In genomic region chr7:97491157-97491556, GRCm38 (mm10) we compare ENCODE assay signal across 21 mouse cellular contexts. TPM values are rescaled to one million over a fixed set of nuclear protein-coding genes. Genes with fewer than 3 reads are reported as not detected.
DNase-seq lines count a peak whose midpoint lies in the region; ATAC-seq and TF ChIP-seq lines count a peak whose summit lies in the region.
"Had no signal": no experiment of that assay in that cellular context is flagged by ENCODE, and none has a peak within 500 bp of the region (broad histone marks: within the 10 kb centered on the region; RNA-seq: fewer than 3 reads in every experiment).

No protein-coding gene starts in this region.

- peak; percentile 74 for ATAC-seq in CD4-positive, CD25-positive, alpha-beta regulatory T cell, adult 4 months
- ATAC-seq: forebrain, embryonic 13.5 days; forebrain, postnatal 0 days had no signal

- peak; percentile 16 for DNase-seq in 416B (ENCODE audit: low read depth)
- DNase-seq in ES-E14 (ENCODE audit: low read depth, low spot score), result peak; percentile 27
- DNase-seq in left cerebral cortex, postnatal 14 days (ENCODE audit: low spot score in 2 of 2), result no peak
- DNase-seq in thymus, postnatal 36 days, result no peak
- DNase-seq in urinary bladder, postnatal 25 days (ENCODE audit: low spot score), result no peak
- DNase-seq in layer of hippocampus, adult 18-20 months (ENCODE audit: low spot score in 2 of 2), result no peak
- DNase-seq: adrenal gland, adult 8-10 months; adrenal gland, postnatal 36 days; cerebellum, adult 18-20 months; cerebellum, adult 9-11 months; cerebellum, postnatal 36 days; forebrain, postnatal 0 days; gastrocnemius, postnatal 36 days; heart, adult 11 months; heart, postnatal 36 days; kidney, adult 2 months had no signal

- H3K36me3 ChIP-seq in ES-E14 (ENCODE audit: control insufficient read depth, insufficient read depth, low read length, poor library complexity, severe bottlenecking), result peaks cover 2% of the 10 kb centered on the region

- intact Hi-C loops in left cerebral cortex, postnatal 14 days (cut with DNase I), result no loop called here

- H3K4me1 ChIP-seq in ES-E14 (ENCODE audit: control insufficient read depth in 2 of 2, insufficient read depth in 2 of 2, low read length in 2 of 2, poor library complexity in 1 of 2), result peaks cover 3% of the 10 kb centered on the region in 2 experiments; a peak in 2 of 4 replicates
- no peaks in the 10 kb centered on the region for H3K4me1 ChIP-seq in brown adipose tissue, adult 24 weeks (ENCODE audit: control insufficient read depth, insufficient read depth, insufficient read length, low read length)
- H3K4me1 ChIP-seq: forebrain, embryonic 13.5 days; hindbrain, embryonic 15.5 days had no signal

- peak overlapping the region in 1 of 2 experiments; percentile 19; a peak in 1 of 4 replicates for H3K4me3 ChIP-seq in ES-E14 (ENCODE audit: insufficient read depth in 1 of 2, low read depth in 1 of 2, low read length in 2 of 2, poor library complexity in 1 of 2, severe bottlenecking in 1 of 2)
- no peak overlapping the region for H3K4me3 ChIP-seq in brown adipose tissue, adult 24 weeks (ENCODE audit: insufficient read depth, low read depth, low read length)
- H3K4me3 ChIP-seq: forebrain, embryonic 13.5 days; heart, embryonic 13.5 days; hindbrain, embryonic 15.5 days had no signal

- peak overlapping the region; percentile 57; the same call in 1 of the 2 replicates for H3K9ac ChIP-seq in ES-E14 (ENCODE audit: insufficient read depth, low read depth, low read length, poor library complexity, severe bottlenecking)
- H3K9ac ChIP-seq: forebrain, embryonic 13.5 days; forebrain, postnatal 0 days; heart, embryonic 13.5 days; hindbrain, embryonic 15.5 days had no signal

- H3K9me3 ChIP-seq in ES-E14 (ENCODE audit: control insufficient read depth, insufficient read depth, low read depth, low read length), result no peaks in the 10 kb centered on the region
- H3K9me3 ChIP-seq: forebrain, embryonic 13.5 days; heart, embryonic 13.5 days; hindbrain, embryonic 15.5 days had no signal

- in situ Hi-C loops in ES-E14 (cut with MboI; ENCODE audit: low sequenced_read_pairs in 2 of 2, unreplicated experiment in 2 of 2), result no loop called here

- no peak overlapping the region; the same call in 1 of the 2 replicates for H3K27ac ChIP-seq in ES-E14 (ENCODE audit: insufficient read depth, low read depth, low read length, poor library complexity, severe bottlenecking)
- H3K27ac ChIP-seq in brown adipose tissue, adult 24 weeks (replicated peaks; ENCODE audit: low read depth, low read length), result peak overlapping the region; percentile 31
- H3K27ac ChIP-seq: forebrain, embryonic 13.5 days; heart, embryonic 13.5 days; hindbrain, embryonic 15.5 days had no signal

TF ChIP-seq in ES-E14, 5 proteins besides CTCF, POLR2A, EP300 and RAD21:
- no peak for TF ChIP-seq MAFK (IDR thresholded peaks at IDR 0.05; ENCODE audit: insufficient read depth, low read depth, low read length)
- no peak for TF ChIP-seq ZC3H11A (IDR thresholded peaks at IDR 0.05; ENCODE audit: borderline replicate concordance, low read depth, low read length)
- no peak for TF ChIP-seq ZNF384 (IDR thresholded peaks at IDR 0.05; ENCODE audit: low read depth, low read length)
- TF ChIP-seq CHD2 (IDR thresholded peaks at IDR 0.05; ENCODE audit: low read depth, low read length), result no peak
- TF ChIP-seq HCFC1 (IDR thresholded peaks at IDR 0.05; ENCODE audit: borderline replicate concordance, insufficient read depth, low read length), result no peak

RNA-seq across cellular contexts. Expression of gene Ints4, which starts 10.4 kb away (rescaled TPM):
- 10 to 100 TPM; 46.2 to 64.2 TPM for polyA plus RNA-seq in CD4-positive, CD25-positive, alpha-beta regulatory T cell, adult 4 months (2017; shearing (Covaris generic))
- 63.4 and 64.2 TPM in 2 replicates for total RNA-seq in ES-E14 (2012; rRNA removed)
- polyA plus RNA-seq in brown adipose tissue, adult 24 weeks (2012; ENCODE audit: insufficient read depth, insufficient read length, missing spikeins), result 18.9 and 20.0 TPM in 2 replicates
- total RNA-seq in left cerebral cortex, postnatal 14 days (2021), result 10 to 100 TPM; 27.2 to 27.3 TPM
- 10 to 100 TPM; 31.0 to 34.6 TPM for total RNA-seq in layer of hippocampus, adult 18-20 months (2021)

RNA-seq across cellular contexts. Expression of gene Kctd14, which starts 40.0 kb away (rescaled TPM):
- under 1 TPM; 0.43 to 0.94 TPM for polyA plus RNA-seq in CD4-positive, CD25-positive, alpha-beta regulatory T cell, adult 4 months (2017; shearing (Covaris generic))
- total RNA-seq in ES-E14 (2012; rRNA removed), result 0.09 TPM in 1 of 2 replicates, not detected in the other
- polyA plus RNA-seq in brown adipose tissue, adult 24 weeks (2012; ENCODE audit: insufficient read depth, insufficient read length, missing spikeins), result 0.67 and 2.2 TPM in 2 replicates
- 1 to 10 TPM; 2.2 to 2.8 TPM for total RNA-seq in left cerebral cortex, postnatal 14 days (2021)
- total RNA-seq in layer of hippocampus, adult 18-20 months (2021), result 1 to 10 TPM; 5.0 to 5.3 TPM
- total RNA-seq: gastrocnemius, postnatal 36 days; heart, postnatal 36 days had no signal

Comparison
In these comparisons a context has a peak if more than half of its experiments do, and no peak if none do; other contexts are left out.
1. DNase-seq: peak in 416B (single experiment) and ES-E14 (single experiment); none in left cerebral cortex, postnatal 14 days (0 of 2), thymus, postnatal 36 days (0 of 2), urinary bladder, postnatal 25 days (single experiment) and layer of hippocampus, adult 18-20 months (0 of 2).